Mouse (Mus musculus): ENCODE data around the gene Slc39a1.

- TF ChIP-seq CTCF (IDR thresholded peaks at IDR 0.05; ENCODE audit: control insufficient read depth, insufficient read depth, insufficient read length) = no peak
- TF ChIP-seq USF1 (IDR thresholded peaks at IDR 0.05; ENCODE audit: low read depth) = no peak
- TF ChIP-seq FOSL1 (IDR thresholded peaks at IDR 0.05; ENCODE audit: insufficient read depth, low read length, poor library complexity, severe bottlenecking) = no peak
- TF ChIP-seq MAX (IDR thresholded peaks at IDR 0.05) = no peak
Observed at GRCm38 (mm10) chr3:90293352-90294063, 45.5 kb downstream of the Slc39a1 start.
